Mouse (Mus musculus) ES-Bruce4 (cell line): ENCODE measurements around the gene Ebi3. TPM values are rescaled to one million over a fixed set of nuclear protein-coding genes. Genes with fewer than 3 reads are reported as not detected.
A peak's percentile ranks its signal among the peaks of the same experiment; 100 is the strongest.

ENCODE experiments used
- H3K27ac ChIP-seq: 2 replicates; pipeline ENCODE4 v1.5.1; 2012; ENCODE audit warnings: low read length, inconsistent platforms; ENCODE audit not compliant: insufficient read depth
- H3K27me3 ChIP-seq: 2 replicates; pipeline ENCODE4 v1.6.1; 2012; ENCODE audit warnings: mild to moderate bottlenecking, low read length, inconsistent platforms; ENCODE audit not compliant: control insufficient read depth, poor library complexity, insufficient read depth, severe bottlenecking
- H3K36me3 ChIP-seq: 2 replicates; pipeline ENCODE4 v1.6.1; 2012; ENCODE audit warnings: inconsistent platforms, mild to moderate bottlenecking, low read length, moderate library complexity; ENCODE audit not compliant: control insufficient read depth, poor library complexity, insufficient read depth, severe bottlenecking
- H3K4me1 ChIP-seq: one replicate; pipeline ENCODE4 v1.8.1; 2011; ENCODE audit warnings: low read length; ENCODE audit not compliant: control insufficient read depth, insufficient read depth
- H3K4me3 ChIP-seq: 2 replicates; pipeline ENCODE4 v1.5.1; 2011; ENCODE audit warnings: low read depth, mild to moderate bottlenecking, low read length
- H3K9ac ChIP-seq: 2 replicates; pipeline ENCODE4 v1.6.1; 2012; ENCODE audit warnings: low read depth, mild to moderate bottlenecking, inconsistent platforms; ENCODE audit not compliant: poor library complexity, severe bottlenecking
- H3K9me3 ChIP-seq: replicated peaks from 2 replicates; pipeline ENCODE4 v1.6.1; 2012; ENCODE audit warnings: mild to moderate bottlenecking, low read length, inconsistent platforms; ENCODE audit not compliant: control insufficient read depth, poor library complexity, insufficient read depth, severe bottlenecking
- CTCF ChIP-seq: IDR thresholded peaks from one replicate; pipeline ENCODE4 v1.8.1; 2011; ENCODE audit warnings: low read depth, low read length
- EP300 ChIP-seq: IDR thresholded peaks from 2 replicates; pipeline ENCODE4 v1.6.1; 2011; ENCODE audit warnings: low read depth, low read length; ENCODE audit not compliant: insufficient read depth
- POLR2A ChIP-seq: IDR thresholded peaks from one replicate; pipeline ENCODE4 v1.8.1; 2011; ENCODE audit warnings: low read length; ENCODE audit not compliant: insufficient read depth
- polyA plus RNA-seq: library from polyadenylated mRNA; stranded (reverse); fragments of >200 nt; gene quantifications from 2 replicates; pipeline ENCODE4 v1.2.4, GENCODE M21; 2011; ENCODE audit warnings: low read depth; ENCODE audit not compliant: missing spikeins, insufficient read depth, insufficient read length

Gene Ebi3
- not detected in 2 replicates for polyA plus RNA-seq

DNA sequence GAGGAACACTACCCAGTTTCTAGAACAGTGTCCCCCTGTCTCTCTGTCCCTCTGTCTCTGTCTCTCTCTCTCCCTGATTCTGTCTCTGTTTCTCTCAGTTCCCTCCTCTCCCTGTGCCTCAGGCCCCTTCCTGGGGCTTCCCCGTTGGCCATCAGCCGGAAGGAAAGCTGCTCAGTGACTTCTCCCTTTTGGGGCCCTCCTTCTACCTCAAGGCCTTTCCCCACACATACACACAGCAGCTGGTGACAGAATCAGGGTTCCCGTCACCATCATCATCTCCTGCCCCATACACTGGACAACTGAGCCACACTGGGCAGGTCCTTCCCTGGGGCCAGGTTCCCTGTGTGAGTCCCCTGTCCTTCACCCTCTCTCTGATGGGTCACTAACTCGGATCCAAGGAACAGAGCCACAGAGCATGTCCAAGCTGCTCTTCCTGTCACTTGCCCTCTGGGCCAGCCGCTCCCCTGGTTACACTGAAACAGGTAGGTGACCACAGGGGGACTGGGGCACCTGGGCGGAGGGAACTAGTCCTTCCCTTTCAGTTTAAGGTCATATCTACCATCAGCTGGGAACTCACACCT, at the start of gene Ebi3:
Ebi3 (plus strand) TSS at position 194 of the 581 bp plus-strand sequence.
- no peak for TF ChIP-seq POLR2A
- no peak for TF ChIP-seq CTCF
- TF ChIP-seq EP300, result no peak
- peaks cover 14% of the 10 kb centered on the region for H3K4me1 ChIP-seq
- no peak within 1 kb of the TSS for H3K9ac ChIP-seq
- no peaks in the 10 kb centered on the region for H3K27me3 ChIP-seq
- H3K9me3 ChIP-seq, result no peaks in the 10 kb centered on the region
- 0 out of 2 replicates have a peak within 1 kb of the TSS, but pooled peaks have one; percentile 19 for H3K27ac ChIP-seq
- H3K4me3 ChIP-seq, result no peak within 1 kb of the TSS
- no peaks in the 10 kb centered on the region for H3K36me3 ChIP-seq

DNA sequence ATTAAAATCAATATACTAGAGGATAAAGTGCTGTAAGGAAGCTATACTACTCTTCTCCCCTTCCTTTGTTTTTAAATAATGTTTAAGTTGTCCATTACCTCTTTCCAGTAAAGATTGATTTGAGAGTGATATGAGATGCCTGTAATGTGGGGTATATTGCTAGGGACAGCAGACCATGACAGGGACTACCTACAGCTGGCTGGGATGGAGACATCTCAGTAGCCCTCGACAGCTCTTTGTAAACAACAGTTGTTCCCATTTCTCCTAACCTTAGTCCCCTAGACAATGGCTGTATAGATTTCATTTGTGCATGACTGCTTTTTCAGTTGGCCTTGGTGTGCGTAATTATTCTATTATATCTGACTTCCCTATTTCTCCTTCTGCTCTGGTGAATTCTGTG, 49.4 kb upstream of the Ebi3 start:
- Histone ChIP-seq H3K9me3 (no peaks in the 10 kb centered on the region), H3K4me1 (no peaks in the 10 kb centered on the region), H3K9ac (no peak overlapping the region), H3K27me3 (no peaks in the 10 kb centered on the region), H3K4me3 (no peak overlapping the region), H3K27ac (no peak overlapping the region), H3K36me3 (no peaks in the 10 kb centered on the region)
- TF ChIP-seq CTCF (no peak), EP300 (no peak), POLR2A (no peak)

DNA sequence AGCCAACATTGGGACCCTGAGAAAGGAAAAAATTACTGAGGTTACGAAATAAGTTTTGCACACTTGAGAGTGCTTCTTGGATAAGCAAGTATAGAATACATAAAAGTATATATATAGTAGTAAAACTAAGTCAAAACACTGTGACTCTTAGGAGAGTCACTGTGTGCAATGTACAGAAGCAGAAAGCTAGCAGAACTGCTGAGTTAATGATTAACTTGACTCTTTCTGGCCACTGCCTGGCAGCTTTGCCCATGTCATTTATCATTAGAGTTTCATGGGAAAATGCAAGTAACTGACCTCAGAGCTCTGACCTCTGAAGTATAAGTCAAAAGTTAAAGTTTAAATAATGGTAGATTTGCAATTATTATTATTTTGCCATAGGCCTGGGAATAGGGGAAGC, 48.8 kb upstream of the Ebi3 start:
- no peaks in the 10 kb centered on the region for H3K4me1 ChIP-seq
- H3K27me3 ChIP-seq, result no peaks in the 10 kb centered on the region
- TF ChIP-seq POLR2A (no peak), EP300 (no peak)
- H3K9ac ChIP-seq, result no peak overlapping the region
- H3K4me3 ChIP-seq, result no peak overlapping the region
- H3K36me3 ChIP-seq, result no peaks in the 10 kb centered on the region
- no peaks in the 10 kb centered on the region for H3K9me3 ChIP-seq
- no peak overlapping the region for H3K27ac ChIP-seq

DNA sequence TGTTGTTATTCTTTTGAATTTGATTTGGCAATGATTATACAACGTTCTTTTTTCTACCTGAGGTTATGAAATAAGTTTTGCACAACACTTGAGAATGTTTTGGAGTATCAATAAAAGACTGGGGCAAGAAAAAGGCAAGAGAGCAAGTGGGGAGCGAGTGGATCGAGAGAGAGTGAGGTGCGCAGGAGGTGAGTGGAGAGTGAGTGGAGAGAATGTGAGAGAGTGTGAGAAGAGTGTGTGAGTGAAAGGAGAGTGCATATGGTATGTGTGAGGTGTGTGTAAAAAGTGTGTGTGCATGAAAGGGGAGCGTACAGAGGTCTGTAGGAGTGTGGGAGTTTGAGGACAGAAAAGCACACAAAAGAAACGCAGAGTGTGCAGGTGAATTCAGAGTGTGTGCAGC, 48.3 kb upstream of the Ebi3 start:
- H3K4me3 ChIP-seq, result no peak overlapping the region
- H3K4me1 ChIP-seq, result no peaks in the 10 kb centered on the region
- H3K36me3 ChIP-seq, result no peaks in the 10 kb centered on the region
- no peak overlapping the region for H3K27ac ChIP-seq
- H3K9ac ChIP-seq, result no peak overlapping the region
- TF ChIP-seq POLR2A (no peak), CTCF (no peak), EP300 (no peak)
- no peaks in the 10 kb centered on the region for H3K27me3 ChIP-seq
- H3K9me3 ChIP-seq, result no peaks in the 10 kb centered on the region

DNA sequence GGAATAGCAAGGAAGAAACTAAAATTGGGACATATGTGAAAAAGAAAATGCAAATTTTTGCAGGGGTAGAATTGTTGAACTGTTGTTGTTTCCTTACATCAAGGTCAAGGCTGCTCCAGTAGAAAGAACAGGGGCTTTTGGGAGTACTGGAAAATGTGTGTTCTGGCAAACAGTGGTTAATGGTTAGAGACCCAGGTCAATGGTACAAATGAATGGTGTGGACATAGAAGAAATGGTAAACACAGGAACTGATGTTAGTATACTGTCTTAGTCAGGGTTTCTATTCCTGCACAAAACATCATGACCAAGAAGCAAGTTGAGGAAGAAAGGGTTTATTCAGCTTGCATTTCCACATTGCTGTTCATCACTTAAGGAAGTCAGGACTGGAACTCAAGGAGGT, 45.8 kb upstream of the Ebi3 start:
- no peaks in the 10 kb centered on the region for H3K27me3 ChIP-seq
- no peaks in the 10 kb centered on the region for H3K36me3 ChIP-seq
- no peak overlapping the region for H3K9ac ChIP-seq
- H3K4me3 ChIP-seq, result no peak overlapping the region
- no peak overlapping the region for H3K27ac ChIP-seq
- no peaks in the 10 kb centered on the region for H3K9me3 ChIP-seq
- TF ChIP-seq CTCF, result no peak
- no peak for TF ChIP-seq POLR2A
- no peak for TF ChIP-seq EP300
- no peaks in the 10 kb centered on the region for H3K4me1 ChIP-seq

DNA sequence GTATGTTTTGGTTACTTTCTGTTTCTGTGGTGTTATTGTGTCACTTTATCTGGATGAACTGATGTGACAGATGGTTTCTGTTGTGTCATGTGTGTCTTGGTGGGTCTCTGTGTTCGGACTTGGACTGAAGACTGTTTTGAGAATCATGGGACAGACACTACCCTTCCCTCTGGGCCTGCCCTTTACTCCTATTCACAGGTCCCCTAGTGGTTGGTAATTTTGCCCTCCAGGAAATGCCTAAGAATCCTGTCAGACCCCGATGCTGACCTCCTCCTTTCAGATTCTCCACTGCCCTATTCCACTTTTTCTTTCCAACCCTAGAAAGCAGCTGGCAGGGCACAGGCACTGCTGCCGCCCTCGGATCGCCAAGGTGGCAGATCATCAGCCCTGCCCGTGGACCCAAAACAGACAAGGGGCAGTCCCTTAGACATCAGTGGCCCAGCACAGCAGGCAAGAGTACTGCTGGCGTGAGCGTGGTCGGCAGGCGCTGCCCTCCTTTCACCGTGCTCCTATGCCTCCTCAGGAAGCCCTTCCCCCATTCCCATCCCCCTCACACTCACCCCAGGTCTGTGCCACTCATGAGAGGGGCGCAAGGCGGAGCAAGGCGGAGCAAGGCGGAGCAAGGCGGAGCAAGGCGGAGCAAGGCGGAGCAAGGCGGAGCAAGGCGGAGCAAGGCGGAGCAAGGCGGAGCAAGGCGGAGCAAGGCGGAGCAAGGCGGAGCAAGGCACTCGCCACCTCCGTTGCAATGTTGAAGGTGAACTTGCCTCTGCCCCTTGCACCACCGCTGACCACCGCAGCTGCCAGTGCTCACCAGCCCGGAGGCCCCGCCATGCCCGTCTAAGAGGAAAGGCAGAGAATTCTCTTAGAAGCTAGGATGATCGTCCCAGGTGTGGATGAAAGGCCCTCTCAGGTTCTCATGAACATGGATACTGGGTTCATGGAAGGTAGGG, 20.6 kb upstream of the Ebi3 start:
- Histone ChIP-seq H3K36me3 (no peaks in the 10 kb centered on the region), H3K27ac (no peak overlapping the region), H3K9ac (peak overlapping the region; percentile 49), H3K4me3 (peak overlapping the region; percentile 88), H3K4me1 (peaks cover 2% of the 10 kb centered on the region), H3K27me3 (no peaks in the 10 kb centered on the region), H3K9me3 (peaks cover 14% of the 10 kb centered on the region)
- no peak for TF ChIP-seq EP300
- no peak for TF ChIP-seq POLR2A
- no peak for TF ChIP-seq CTCF
